Mouse (Mus musculus): ENCODE results near the gene Pin4. TPM values are rescaled to one million over a fixed set of nuclear protein-coding genes. Genes with fewer than 3 reads are reported as not detected.

The Pin4 gene
- polyA plus RNA-seq (2014; fragmentation: Illumina TruSeq; extraction: RNeasy Lipid Tissue Mini Kit (QIAGEN cat#74804); ENCODE audit: low read depth, low replicate concordance), result 210 TPM

GRCm38 (mm10) chrX:102119042-102119864 lies at the start of gene Pin4:
Gene Pin4 (plus strand): TSS chrX:102119447.

GRCm38 (mm10) chrX:102070591-102071471 lies 48.4 kb upstream of the Pin4 start, which contains the start of gene Rtl5:
Gene Rtl5 (minus strand): TSS chrX:102071304.

GRCm38 (mm10) chrX:102156618-102157422 lies 37.6 kb downstream of the Pin4 start, which contains the start of gene Ercc6l:
Gene Ercc6l (minus strand): TSS chrX:102157091.

Other genes starting within 250 kb of the Pin4 start
- gene Rtl5, start 48.1 kb upstream of the Pin4 start, polyA plus RNA-seq (2014; fragmentation: Illumina TruSeq; extraction: RNeasy Lipid Tissue Mini Kit (QIAGEN cat#74804); ENCODE audit: low read depth, low replicate concordance), result 3.0 TPM
- 1.3 TPM for gene Ercc6l, start 37.6 kb downstream of the Pin4 start, polyA plus RNA-seq (2014; fragmentation: Illumina TruSeq; extraction: RNeasy Lipid Tissue Mini Kit (QIAGEN cat#74804); ENCODE audit: low read depth, low replicate concordance)
- 839 TPM for gene Rps4x, start 69.9 kb downstream of the Pin4 start, polyA plus RNA-seq (2014; fragmentation: Illumina TruSeq; extraction: RNeasy Lipid Tissue Mini Kit (QIAGEN cat#74804); ENCODE audit: low read depth, low replicate concordance)
- not detected for gene Cited1, start 132.7 kb downstream of the Pin4 start, polyA plus RNA-seq (2014; fragmentation: Illumina TruSeq; extraction: RNeasy Lipid Tissue Mini Kit (QIAGEN cat#74804); ENCODE audit: low read depth, low replicate concordance)

Data from adrenal gland, adult 10 weeks (tissue).